Mouse (Mus musculus) MEL (cell line): Measurements from ENCODE around the gene Gm29427. TPM values are rescaled to one million over a fixed set of nuclear protein-coding genes. Genes with fewer than 3 reads are reported as not detected.

Experiments used
- DNase-seq: peaks from one replicate; pipeline ENCODE4 v3.0.0; 2011; ENCODE audit warnings: low read depth, low spot score
- H3K27ac ChIP-seq: 2 replicates; pipeline ENCODE4 v1.5.1; 2012; ENCODE audit warnings: low read depth, mild to moderate bottlenecking, control low read depth, low read length, moderate library complexity; ENCODE audit not compliant: control insufficient read depth
- H3K27me3 ChIP-seq, 2 experiments: fragments of 150-350 bp in 1 of 2; sonication (generic) in 1 of 2; 2 replicates each; pipeline ENCODE4 v1.6.1; 2012; ENCODE audit warnings: low read length in 2 of 2, mild to moderate bottlenecking in 2 of 2, improper control_type of control experiment in 1 of 2, moderate library complexity in 1 of 2; ENCODE audit not compliant: insufficient read depth in 2 of 2, control insufficient read depth in 1 of 2
- H3K36me3 ChIP-seq, 2 experiments: 2 replicates each; pipeline ENCODE4 v1.6.1; 2012 to 2014; ENCODE audit warnings: low read length in 2 of 2, improper control_type of control experiment in 1 of 2, inconsistent platforms in 1 of 2, mild to moderate bottlenecking in 1 of 2; ENCODE audit not compliant: insufficient read depth in 2 of 2, control insufficient read depth in 1 of 2
- H3K4me1 ChIP-seq, 2 experiments: fragments of 150-350 bp in 1 of 2; sonication (generic) in 1 of 2; 2 replicates each; pipeline ENCODE4 v1.6.1; 2012; ENCODE audit warnings: low read length in 2 of 2, improper control_type of control experiment in 1 of 2, mild to moderate bottlenecking in 1 of 2; ENCODE audit not compliant: insufficient read depth in 2 of 2, control insufficient read depth in 1 of 2
- H3K4me3 ChIP-seq, 2 experiments: fragments of 150-350 bp in 1 of 2; sonication (generic) in 1 of 2; 2 replicates each; pipeline ENCODE4 v1.5.1; 2012; ENCODE audit warnings: low read depth in 2 of 2, low read length in 2 of 2, mild to moderate bottlenecking in 2 of 2, moderate library complexity in 2 of 2, control low read depth in 1 of 2, improper control_type of control experiment in 1 of 2; ENCODE audit not compliant: control insufficient read depth in 1 of 2, insufficient read depth in 1 of 2
- H3K79me2 ChIP-seq: 2 replicates; pipeline ENCODE4 v1.6.1; 2012; ENCODE audit warnings: mild to moderate bottlenecking, low read length, moderate library complexity; ENCODE audit not compliant: control insufficient read depth, poor library complexity, insufficient read depth
- H3K9ac ChIP-seq: 2 replicates; pipeline ENCODE4 v1.6.1; 2012; ENCODE audit warnings: low read depth, mild to moderate bottlenecking, control low read depth, low read length, moderate library complexity; ENCODE audit not compliant: control insufficient read depth, poor library complexity, severe bottlenecking
- H3K9me3 ChIP-seq: fragments of 150-350 bp; sonication (generic); replicated peaks from 2 replicates; pipeline ENCODE4 v1.6.1; 2012; ENCODE audit warnings: mild to moderate bottlenecking, low read length, improper control_type of control experiment, moderate library complexity; ENCODE audit not compliant: insufficient read depth
- CHD1 ChIP-seq: IDR thresholded peaks from 2 replicates; pipeline ENCODE4 v1.6.1; 2012; ENCODE audit warnings: low read depth, mild to moderate bottlenecking, inconsistent platforms, low read length, improper control_type of control experiment
- CHD2 ChIP-seq: IDR thresholded peaks from 2 replicates; pipeline ENCODE4 v1.6.1; 2011; ENCODE audit warnings: low read length, improper control_type of control experiment
- CTCF ChIP-seq, 3 experiments: IDR thresholded peaks in 2 of 3; conservative IDR thresholded peaks in 1 of 3; 2 replicates each; pipeline ENCODE4 v1.5.1; 2011 to 2012; ENCODE audit warnings: low read length in 3 of 3, low read depth in 2 of 3, mild to moderate bottlenecking in 2 of 3, improper control_type of control experiment in 1 of 3, inconsistent platforms in 1 of 3, mixed read lengths in 1 of 3, moderate library complexity in 1 of 3; ENCODE audit not compliant: control insufficient read depth in 1 of 3, insufficient read depth in 1 of 3, poor library complexity in 1 of 3, severe bottlenecking in 1 of 3
- E2F4 ChIP-seq: IDR thresholded peaks from 2 replicates; pipeline ENCODE4 v1.6.1; 2011; ENCODE audit warnings: low read depth, low read length, improper control_type of control experiment, borderline replicate concordance
- EP300 ChIP-seq, 2 experiments: IDR thresholded peaks; 2 replicates each; pipeline ENCODE4 v1.6.1; 2011; ENCODE audit warnings: improper control_type of control experiment in 2 of 2, low read length in 2 of 2, low read depth in 1 of 2, mild to moderate bottlenecking in 1 of 2
- HCFC1 ChIP-seq: IDR thresholded peaks from 2 replicates; pipeline ENCODE4 v1.6.1; 2012; ENCODE audit warnings: low read depth, mild to moderate bottlenecking, inconsistent platforms, low read length, improper control_type of control experiment, moderate library complexity
- JUND ChIP-seq: IDR thresholded peaks from 2 replicates; pipeline ENCODE4 v1.6.1; 2011; ENCODE audit warnings: low read depth, mild to moderate bottlenecking, improper control_type of control experiment, low read length
- KAT2A ChIP-seq: conservative IDR thresholded peaks from 2 replicates; pipeline ENCODE4 v1.6.1; 2012; ENCODE audit warnings: low read depth, low read length, improper control_type of control experiment, inconsistent platforms
- MAFK ChIP-seq: IDR thresholded peaks from 2 replicates; pipeline ENCODE4 v1.6.1; 2011; ENCODE audit warnings: low read depth, mild to moderate bottlenecking, low read length, improper control_type of control experiment, borderline replicate concordance
- MAX ChIP-seq: IDR thresholded peaks from 2 replicates; pipeline ENCODE4 v1.6.1; 2011; ENCODE audit warnings: low read length, improper control_type of control experiment
- MEF2A ChIP-seq: IDR thresholded peaks from 2 replicates; pipeline ENCODE4 v1.6.1; 2014; ENCODE audit warnings: low read depth, mild to moderate bottlenecking, inconsistent platforms, low read length, improper control_type of control experiment; ENCODE audit not compliant: poor library complexity, insufficient replicate concordance, severe bottlenecking; ENCODE audit errors: extremely low read depth
- MXI1 ChIP-seq: IDR thresholded peaks from 2 replicates; pipeline ENCODE4 v1.6.1; 2011; ENCODE audit warnings: mild to moderate bottlenecking, low read depth, low read length, improper control_type of control experiment
- MYB ChIP-seq: IDR thresholded peaks from 2 replicates; pipeline ENCODE4 v1.6.1; 2011; ENCODE audit warnings: mild to moderate bottlenecking, low read depth, low read length, improper control_type of control experiment
- MYC ChIP-seq: IDR thresholded peaks from 2 replicates; pipeline ENCODE4 v1.6.1; 2011; ENCODE audit warnings: low read depth, mild to moderate bottlenecking, low read length, improper control_type of control experiment, moderate library complexity
- NELFE ChIP-seq: IDR thresholded peaks from 2 replicates; pipeline ENCODE4 v1.6.1; 2011; ENCODE audit warnings: low read depth, low read length, improper control_type of control experiment
- POLR2A ChIP-seq, 2 experiments: IDR thresholded peaks; 2 replicates each; pipeline ENCODE4 v1.6.1; 2011 to 2012; ENCODE audit warnings: low read length in 2 of 2, mild to moderate bottlenecking in 2 of 2, control low read depth in 1 of 2, improper control_type of control experiment in 1 of 2, low read depth in 1 of 2, moderate library complexity in 1 of 2; ENCODE audit not compliant: control insufficient read depth in 1 of 2, insufficient read depth in 1 of 2, poor library complexity in 1 of 2
- POLR2AphosphoS2 ChIP-seq: IDR thresholded peaks from 2 replicates; pipeline ENCODE4 v1.6.1; 2011; ENCODE audit warnings: low read length, improper control_type of control experiment
- POLR2AphosphoS5 ChIP-seq: IDR thresholded peaks from 2 replicates; pipeline ENCODE4 v1.6.1; 2012; ENCODE audit warnings: low read depth, borderline replicate concordance, mild to moderate bottlenecking, inconsistent platforms, low read length, moderate library complexity, mixed read lengths
- RAD21 ChIP-seq: IDR thresholded peaks from 2 replicates; pipeline ENCODE4 v1.6.1; 2011; ENCODE audit warnings: mild to moderate bottlenecking, low read depth, low read length, improper control_type of control experiment
- RCOR1 ChIP-seq: IDR thresholded peaks from 2 replicates; pipeline ENCODE4 v1.6.1; 2012; ENCODE audit warnings: low read depth, mild to moderate bottlenecking, inconsistent platforms, low read length, improper control_type of control experiment
- SMC3 ChIP-seq: IDR thresholded peaks from 2 replicates; pipeline ENCODE4 v1.6.1; 2011; ENCODE audit warnings: low read depth, low read length, improper control_type of control experiment
- TAL1 ChIP-seq: IDR thresholded peaks from 2 replicates; pipeline ENCODE4 v1.6.1; 2012; ENCODE audit warnings: mild to moderate bottlenecking, inconsistent platforms, low read length, moderate library complexity, mixed read lengths
- UBTF ChIP-seq: IDR thresholded peaks from 2 replicates; pipeline ENCODE4 v1.6.1; 2012; ENCODE audit warnings: low read depth, mild to moderate bottlenecking, inconsistent platforms, low read length, improper control_type of control experiment, moderate library complexity, borderline replicate concordance; ENCODE audit not compliant: insufficient read depth
- USF1 ChIP-seq: IDR thresholded peaks from 2 replicates; pipeline ENCODE4 v1.6.1; 2014; ENCODE audit warnings: low read depth, mild to moderate bottlenecking, inconsistent platforms, low read length, improper control_type of control experiment, moderate library complexity
- USF2 ChIP-seq, 2 experiments: IDR thresholded peaks; 2 replicates each; pipeline ENCODE4 v1.6.1; 2011 to 2012; ENCODE audit warnings: improper control_type of control experiment in 2 of 2, low read length in 2 of 2, borderline replicate concordance in 1 of 2, inconsistent platforms in 1 of 2, low read depth in 1 of 2, mild to moderate bottlenecking in 1 of 2; ENCODE audit not compliant: insufficient read depth in 1 of 2
- ZC3H11A ChIP-seq: IDR thresholded peaks from 2 replicates; pipeline ENCODE4 v1.6.1; 2012; ENCODE audit warnings: low read depth, mild to moderate bottlenecking, inconsistent platforms, low read length, improper control_type of control experiment
- ZKSCAN1 ChIP-seq: IDR thresholded peaks from 2 replicates; pipeline ENCODE4 v1.6.1; 2012; ENCODE audit warnings: low read depth, mild to moderate bottlenecking, inconsistent platforms, low read length, improper control_type of control experiment, moderate library complexity
- ZNF384 ChIP-seq: IDR thresholded peaks from 2 replicates; pipeline ENCODE4 v1.6.1; 2012; ENCODE audit warnings: low read depth, mild to moderate bottlenecking, inconsistent platforms, low read length, improper control_type of control experiment
- polyA plus RNA-seq, 2 experiments: library from polyadenylated mRNA; stranded (reverse) in 1 of 2; unstranded in 1 of 2; fragments of >175 nt in 1 of 2; fragments of >200 nt in 1 of 2; gene quantifications; 2 replicates each; pipeline versions ENCODE4 v1.2.1 to v1.2.4; 2012; ENCODE audit warnings: low replicate concordance in 2 of 2, low read depth in 1 of 2; ENCODE audit not compliant: insufficient read length in 2 of 2, insufficient read depth in 1 of 2, missing spikeins in 1 of 2
- total RNA-seq: library from RNA; depleted of rRNA; stranded (reverse); fragments of 300-350 nt; gene quantifications from 2 replicates; pipeline ENCODE4 v1.2.3, GENCODE M21; 2012

Gm29427 gene
- total and polyA plus RNA-seq, 3 experiments, result not detected

- no peak for TF ChIP-seq MEF2A
- peak; percentile 79 for TF ChIP-seq MXI1
- no peak for TF ChIP-seq SMC3
- peak; percentile 65 to 94; a peak in 3 of 4 replicates for TF ChIP-seq POLR2A (IDR thresholded peaks at IDR 0.05; ENCODE audit: control insufficient read depth in 1 of 2, insufficient read depth in 1 of 2, low read depth in 1 of 2, low read length in 2 of 2, poor library complexity in 1 of 2)
- TF ChIP-seq MAX, result peak; percentile 65
- peak; percentile 87; the same call in 1 of the 2 replicates for TF ChIP-seq JUND
- no peak for TF ChIP-seq KAT2A
- no peak for TF ChIP-seq ZC3H11A
- 0 out of 2 replicates have a peak, but pooled peaks have one; percentile 23 for TF ChIP-seq ZNF384
- no peak for TF ChIP-seq POLR2AphosphoS5
- peak; percentile 97 for TF ChIP-seq TAL1
- no peak for TF ChIP-seq ZKSCAN1
- peak; percentile 96 to 99 for TF ChIP-seq EP300 (IDR thresholded peaks at IDR 0.05; ENCODE audit: low read depth in 1 of 2, low read length in 2 of 2)
- TF ChIP-seq NELFE, result peak; percentile 71
- no peak for TF ChIP-seq USF1
- peak; percentile 91 for TF ChIP-seq MAFK
- peak; percentile 37 for TF ChIP-seq CHD2
- TF ChIP-seq RCOR1, result peak; percentile 87
- TF ChIP-seq E2F4, result no peak
Measured at GRCm38 (mm10) chr1:130740781-130741720, 25.5 kb upstream of the Gm29427 start (continued).

- H3K27me3 ChIP-seq, result no peaks in the 10 kb centered on the region
- H3K79me2 ChIP-seq, result peaks cover 4% of the 10 kb centered on the region
- peak overlapping the region; percentile 57 to 71 for H3K4me3 ChIP-seq
- H3K36me3 ChIP-seq, result peaks cover 0 to 42% of the 10 kb centered on the region in 2 experiments; a peak in 2 of 4 replicates
- H3K27ac ChIP-seq, result peak overlapping the region; percentile 96
- H3K9ac ChIP-seq, result peak overlapping the region; percentile 69
- no peaks in the 10 kb centered on the region for H3K9me3 ChIP-seq
- DNase-seq, result peak; percentile 49
- TF ChIP-seq POLR2A (IDR thresholded peaks at IDR 0.05; ENCODE audit: control insufficient read depth in 1 of 2, insufficient read depth in 1 of 2, low read depth in 1 of 2, low read length in 2 of 2, poor library complexity in 1 of 2) (no peak), ZKSCAN1 (no peak), CHD1 (peak; percentile 71; the same call in 1 of the 2 replicates), POLR2AphosphoS2 (peak; percentile 20; the same call in 1 of the 2 replicates), SMC3 (no peak), JUND (no peak), POLR2AphosphoS5 (no peak), RAD21 (no peak), HCFC1 (no peak), EP300 (IDR thresholded peaks at IDR 0.05; ENCODE audit: low read depth in 1 of 2, low read length in 2 of 2) (0 out of 4 replicates have a peak, but pooled peaks of 1 of the 2 experiments have one; percentile 7), MYB (0 out of 2 replicates have a peak, but pooled peaks have one; percentile 29), ZC3H11A (no peak), UBTF (no peak), MYC (0 out of 2 replicates have a peak, but pooled peaks have one; percentile 25), CTCF (IDR thresholded peaks at IDR 0.05 in 2 of 3, conservative IDR thresholded peaks at IDR 0.05 in 1 of 3; ENCODE audit: control insufficient read depth in 1 of 3, insufficient read depth in 1 of 3, low read depth in 2 of 3, low read length in 3 of 3, poor library complexity in 1 of 3, severe bottlenecking in 1 of 3) (no peak), USF2 (IDR thresholded peaks at IDR 0.05; ENCODE audit: borderline replicate concordance in 1 of 2, insufficient read depth in 1 of 2, low read depth in 1 of 2, low read length in 2 of 2) (no peak)
- TF ChIP-seq, all 39 proteins: peak for 5
- peaks cover 27 to 51% of the 10 kb centered on the region in 2 experiments for H3K4me1 ChIP-seq
Measured at GRCm38 (mm10) chr1:130740227-130740648, 24.6 kb upstream of the Gm29427 start.
